Mouse (Mus musculus) small intestine, adult 2 months (tissue): ENCODE data around the gene Hoxa5. TPM values are rescaled to one million over a fixed set of nuclear protein-coding genes. Genes with fewer than 3 reads are reported as not detected.

Experiments
- H3K27ac ChIP-seq: fragments of 200-500 bp; 2 replicates; pipeline ENCODE4 v1.5.1; 2012; ENCODE audit warnings: low read depth, low read length, control low read depth, inconsistent platforms; ENCODE audit not compliant: insufficient read depth
- H3K27me3 ChIP-seq: fragments of 200-500 bp; 2 replicates; pipeline ENCODE4 v1.6.1; 2012; ENCODE audit warnings: mild to moderate bottlenecking, moderate library complexity, low read length, inconsistent platforms; ENCODE audit not compliant: control insufficient read depth, insufficient read depth
- H3K36me3 ChIP-seq: fragments of 200-500 bp; 2 replicates; pipeline ENCODE4 v1.6.1; 2012; ENCODE audit warnings: mild to moderate bottlenecking, low read length, control low read depth, inconsistent platforms; ENCODE audit not compliant: control insufficient read depth, insufficient read depth
- H3K4me1 ChIP-seq: fragments of 200-500 bp; 2 replicates; pipeline ENCODE4 v1.6.1; 2012; ENCODE audit warnings: low read length, inconsistent platforms, mixed read lengths; ENCODE audit not compliant: control insufficient read depth, insufficient read depth, insufficient read length
- H3K4me3 ChIP-seq: fragments of 200-500 bp; 2 replicates; pipeline ENCODE4 v1.5.1; 2012; ENCODE audit warnings: low read depth, mild to moderate bottlenecking, control low read depth, inconsistent platforms, low read length, moderate library complexity
- CTCF ChIP-seq: fragments of 200-500 bp; IDR thresholded peaks from 2 replicates; pipeline ENCODE4 v1.5.1; 2012; ENCODE audit warnings: low read depth, mild to moderate bottlenecking, control low read depth, inconsistent platforms, low read length, moderate library complexity, mixed read lengths; ENCODE audit not compliant: insufficient replicate concordance, insufficient read length; ENCODE audit errors: extremely low read depth
- POLR2A ChIP-seq: fragments of 200-500 bp; IDR thresholded peaks from 2 replicates; pipeline ENCODE4 v1.6.1; 2012; ENCODE audit warnings: low read depth, mild to moderate bottlenecking, control low read depth, inconsistent platforms, low read length, moderate library complexity
- WGBS: fragments of 180-500 bp; shearing (Covaris S2); methylation state at CpG from one replicate; pipeline ENCODE4 v1.1.7; 2018; 5-methylcytosine and 5-hydroxymethylcytosine counted together
- polyA plus RNA-seq: library from polyadenylated mRNA; depleted of rRNA; stranded (reverse); fragments of >200 nt; gene quantifications from 2 replicates; pipeline ENCODE4 v1.2.3, GENCODE M21; 2012

Gene Hoxa5
- polyA plus RNA-seq, 1 experiment, result 4.7 TPM

- H3K4me1 ChIP-seq, result no peaks in the 10 kb centered on the region; the same call in 1 of the 2 replicates
- TF ChIP-seq CTCF (no peak), POLR2A (no peak)
- peaks cover 32% of the 10 kb centered on the region for H3K27me3 ChIP-seq
- no peaks in the 10 kb centered on the region for H3K36me3 ChIP-seq
- WGBS, result 52% methylated on average over 9 of the region's 9 CpGs
- peak overlapping the region; percentile 65 for H3K27ac ChIP-seq
- H3K4me3 ChIP-seq, result peak overlapping the region; percentile 60
Observed at GRCm38 (mm10) chr6:52177806-52178205, 26.6 kb downstream of the Hoxa5 start.

- peak within 1 kb of the TSS; percentile 65 for H3K27ac ChIP-seq
- WGBS, result 8% methylated on average over 36 of the region's 36 CpGs
- peaks cover 34% of the 10 kb centered on the region for H3K27me3 ChIP-seq
- peaks cover 2% of the 10 kb centered on the region; the same call in 1 of the 2 replicates for H3K4me1 ChIP-seq
- no peaks in the 10 kb centered on the region for H3K36me3 ChIP-seq
- peak within 1 kb of the TSS; percentile 60 for H3K4me3 ChIP-seq
- TF ChIP-seq POLR2A, result peak; percentile 29; the same call in 1 of the 2 replicates
- TF ChIP-seq CTCF, result no peak
Observed at GRCm38 (mm10) chr6:52177061-52177735, 27.2 kb downstream of the Hoxa5 start, which contains the start of gene 5730596B20Rik. 5730596B20Rik (plus strand) TSS chr6:52177498.

DNA sequence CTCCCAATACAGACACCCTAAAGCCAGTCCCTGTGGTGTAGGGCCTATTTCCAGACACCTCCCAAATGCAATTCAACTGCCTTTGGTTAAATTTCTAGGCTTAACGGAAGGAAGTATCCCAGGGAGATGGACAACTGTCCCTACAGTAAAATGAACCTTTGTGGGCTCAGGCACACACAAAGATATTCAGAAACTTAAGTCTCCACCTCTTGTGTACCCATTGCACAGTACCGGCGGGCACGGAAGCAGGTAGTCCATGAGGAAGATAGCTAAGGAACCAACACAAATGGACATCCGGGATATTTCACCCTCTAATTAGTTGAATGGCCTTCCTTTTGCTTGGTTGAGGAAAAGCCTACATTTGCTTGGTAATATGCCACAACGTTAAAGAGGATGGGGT is 28.0 kb downstream of the Hoxa5 start:
- TF ChIP-seq CTCF, result no peak
- no peak for TF ChIP-seq POLR2A
- H3K4me1 ChIP-seq, result peaks cover 3% of the 10 kb centered on the region; the same call in 1 of the 2 replicates
- peaks cover 38% of the 10 kb centered on the region for H3K27me3 ChIP-seq
- peak overlapping the region; percentile 65 for H3K27ac ChIP-seq
- 18% methylated on average over 6 of the region's 6 CpGs for WGBS
- H3K4me3 ChIP-seq, result peak overlapping the region; percentile 60
- no peaks in the 10 kb centered on the region for H3K36me3 ChIP-seq

GRCm38 (mm10) chr6:52175864-52176263 is 28.5 kb downstream of the Hoxa5 start:
- H3K27ac ChIP-seq, result peak overlapping the region; percentile 65; the same call in 1 of the 2 replicates
- no peaks in the 10 kb centered on the region for H3K36me3 ChIP-seq
- WGBS, result 26% methylated on average over 20 of the region's 35 CpGs
- peaks cover 40% of the 10 kb centered on the region for H3K27me3 ChIP-seq
- peaks cover 3% of the 10 kb centered on the region; the same call in 1 of the 2 replicates for H3K4me1 ChIP-seq
- H3K4me3 ChIP-seq, result peak overlapping the region; percentile 59
- TF ChIP-seq CTCF (no peak), POLR2A (no peak)

DNA sequence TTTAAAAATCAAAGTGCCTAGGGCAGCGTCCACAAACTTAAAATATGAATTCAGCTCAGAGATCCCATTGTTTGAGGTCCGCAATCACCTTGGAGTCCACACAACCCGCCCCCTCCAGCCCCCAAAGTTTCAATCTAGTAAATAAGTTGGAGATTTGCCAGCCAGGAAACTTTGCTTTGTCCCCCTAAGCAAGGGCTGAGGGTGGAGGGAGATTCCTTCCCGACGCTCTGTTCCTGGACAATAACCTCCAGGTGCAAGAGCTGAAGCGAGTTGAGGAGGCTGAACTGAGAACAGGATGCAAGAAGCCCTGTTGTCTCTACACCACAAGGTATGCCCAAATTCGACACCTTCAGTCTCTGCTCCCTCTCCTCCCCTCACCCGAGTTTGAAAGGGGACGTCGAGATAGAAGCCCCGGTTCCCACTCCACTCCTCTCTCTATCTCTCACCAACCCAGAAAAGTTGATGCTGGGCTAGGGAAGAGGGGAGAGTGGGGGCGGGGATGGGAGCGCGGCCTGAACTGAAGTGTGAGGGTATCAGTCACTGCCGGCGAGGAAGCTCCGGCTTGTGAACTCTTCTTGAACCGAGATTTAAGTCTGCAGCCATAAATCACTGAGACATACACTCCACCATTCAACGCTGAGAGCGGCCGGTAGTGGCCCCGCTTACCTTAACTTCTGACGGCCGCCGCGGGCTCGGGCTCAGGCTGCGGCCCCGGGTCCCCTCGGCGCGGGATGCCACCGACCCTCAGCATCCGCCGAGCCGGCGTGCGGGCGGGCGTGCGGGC is 29.2 kb downstream of the Hoxa5 start:
- H3K4me3 ChIP-seq, result peak overlapping the region; percentile 59
- peak overlapping the region; percentile 72 for H3K27ac ChIP-seq
- no peak for TF ChIP-seq CTCF
- TF ChIP-seq POLR2A, result no peak
- WGBS, result 19% methylated on average over 39 of the region's 41 CpGs
- H3K36me3 ChIP-seq, result no peaks in the 10 kb centered on the region
- peaks cover 8% of the 10 kb centered on the region; the same call in 1 of the 2 replicates for H3K4me1 ChIP-seq
- peaks cover 44% of the 10 kb centered on the region for H3K27me3 ChIP-seq

GRCm38 (mm10) chr6:52173648-52174047 is 30.7 kb downstream of the Hoxa5 start:
- TF ChIP-seq CTCF, result no peak
- no peak for TF ChIP-seq POLR2A
- 49% methylated on average over 4 of the region's 4 CpGs for WGBS
- H3K36me3 ChIP-seq, result no peaks in the 10 kb centered on the region
- no peak overlapping the region for H3K27ac ChIP-seq
- H3K4me1 ChIP-seq, result peaks cover 10% of the 10 kb centered on the region; the same call in 1 of the 2 replicates
- peaks cover 41% of the 10 kb centered on the region for H3K27me3 ChIP-seq
- H3K4me3 ChIP-seq, result no peak overlapping the region

DNA sequence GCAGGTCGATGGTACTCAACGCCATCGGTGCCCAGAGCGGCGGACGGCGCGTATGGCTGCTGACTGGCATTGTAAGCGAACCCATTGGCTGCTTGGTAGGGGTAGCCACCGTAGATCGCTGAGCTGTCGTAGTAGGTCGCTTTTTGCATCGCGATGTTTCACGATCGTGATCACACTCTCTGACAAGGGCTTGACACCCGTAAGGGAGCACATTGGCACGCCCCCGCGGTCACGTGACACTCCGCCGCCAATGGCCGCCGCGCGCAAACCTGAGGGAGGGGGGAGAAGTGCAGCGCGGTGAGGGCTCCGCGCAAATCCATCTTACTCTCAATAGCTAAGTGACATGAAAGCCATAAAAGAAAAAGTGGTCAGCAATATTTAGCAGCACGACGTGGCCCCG is 31.9 kb downstream of the Hoxa5 start:
- Histone ChIP-seq H3K27ac (peak overlapping the region; percentile 66), H3K4me3 (peak overlapping the region; percentile 46), H3K36me3 (no peaks in the 10 kb centered on the region), H3K4me1 (peaks cover 10% of the 10 kb centered on the region; the same call in 1 of the 2 replicates), H3K27me3 (peaks cover 42% of the 10 kb centered on the region)
- TF ChIP-seq CTCF (no peak), POLR2A (no peak)
- 24% methylated on average over 35 of the region's 35 CpGs for WGBS
